Mouse (Mus musculus) liver, embryonic 15.5 days (tissue): ENCODE data around the gene Rps27a. TPM values are rescaled to one million over a fixed set of nuclear protein-coding genes. Genes with fewer than 3 reads are reported as not detected.

ENCODE experiments used
- ATAC-seq: fragments of 200-750 bp; cut with Nextera tagmentation; 2 replicates; pipeline ENCODE4 v1.8.0; 2017; ENCODE audit warnings: moderate number of reproducible peaks, mild to moderate bottlenecking, moderate library complexity; ENCODE audit not compliant: insufficient read depth
- H3K27ac ChIP-seq: fragments of 300-500 bp; sonication (generic); replicated peaks from 2 replicates; pipeline ENCODE4 v1.5.1; 2015; ENCODE audit warnings: mild to moderate bottlenecking, inconsistent platforms
- H3K27me3 ChIP-seq: fragments of 300-500 bp; sonication (generic); 2 replicates; pipeline ENCODE4 v1.6.1; 2015; ENCODE audit warnings: mild to moderate bottlenecking, inconsistent platforms
- H3K36me3 ChIP-seq: fragments of 300-500 bp; sonication (generic); replicated peaks from 2 replicates; pipeline ENCODE4 v1.6.1; 2015; ENCODE audit warnings: moderate library complexity, mild to moderate bottlenecking, inconsistent platforms
- H3K4me1 ChIP-seq: fragments of 300-500 bp; sonication (generic); replicated peaks from 2 replicates; pipeline ENCODE4 v1.6.1; 2015; ENCODE audit warnings: inconsistent platforms
- H3K4me2 ChIP-seq: fragments of 300-500 bp; sonication (generic); 2 replicates; pipeline ENCODE4 v1.6.1; 2015; ENCODE audit warnings: moderate library complexity, mild to moderate bottlenecking, inconsistent platforms
- H3K4me3 ChIP-seq: fragments of 300-500 bp; sonication (generic); replicated peaks from 2 replicates; pipeline ENCODE4 v1.5.1; 2015; ENCODE audit warnings: mild to moderate bottlenecking, inconsistent platforms
- H3K9ac ChIP-seq: fragments of 300-500 bp; sonication (generic); 2 replicates; pipeline ENCODE4 v1.6.1; 2015; ENCODE audit warnings: moderate library complexity, mild to moderate bottlenecking, inconsistent platforms
- H3K9me3 ChIP-seq: fragments of 300-500 bp; sonication (generic); replicated peaks from 2 replicates; pipeline ENCODE4 v1.6.1; 2016; ENCODE audit warnings: inconsistent platforms
- WGBS: fragments of 180-500 bp; shearing (Covaris S2); methylation state at CpG from one replicate; pipeline ENCODE4 v1.1.7; 2015; ENCODE audit warnings: mixed read lengths; ENCODE audit not compliant: insufficient replicate concordance; 5-methylcytosine and 5-hydroxymethylcytosine counted together
- polyA plus RNA-seq: library from polyadenylated mRNA; unstranded; fragments of >200 nt; fragmentation: Nextera tagmentation; extraction: Ambion mirVana; gene quantifications from 2 replicates; pipeline ENCODE4 v1.2.1, GENCODE M21; 2015

The Rps27a gene
- polyA plus RNA-seq: 525 and 582 TPM in 2 replicates

GRCm38 (mm10) chr11:29547752-29548503 lies at the start of gene Rps27a, which contains the start of gene Clhc1:
Gene Rps27a, minus strand, starts transcription at chr11:29548109.
Gene Clhc1, plus strand, starts transcription at chr11:29547950.
- Histone ChIP-seq H3K27me3 (no peaks in the 10 kb centered on the region), H3K36me3 (peaks cover 37% of the 10 kb centered on the region), H3K27ac (peak within 1 kb of the TSS; percentile 88), H3K9ac (peak within 1 kb of the TSS; percentile 81), H3K4me3 (peak within 1 kb of the TSS; percentile 84), H3K4me1 (peaks cover 20% of the 10 kb centered on the region), H3K9me3 (no peaks in the 10 kb centered on the region), H3K4me2 (peak within 1 kb of the TSS; percentile 78)
- ATAC-seq: peak; percentile 97
- under 1% methylated on average over 46 of the region's 46 CpGs for WGBS

GRCm38 (mm10) chr11:29597159-29597558 lies 49.2 kb upstream of the Rps27a start:
- Histone ChIP-seq H3K9ac (no peak overlapping the region), H3K9me3 (no peaks in the 10 kb centered on the region), H3K4me2 (no peak overlapping the region), H3K4me1 (no peaks in the 10 kb centered on the region), H3K27me3 (no peaks in the 10 kb centered on the region), H3K36me3 (no peaks in the 10 kb centered on the region), H3K4me3 (no peak overlapping the region), H3K27ac (no peak overlapping the region)
- ATAC-seq: no peak

GRCm38 (mm10) chr11:29595217-29595616 lies 47.3 kb upstream of the Rps27a start:
- ATAC-seq: no peak

GRCm38 (mm10) chr11:29579610-29580009 lies 31.7 kb upstream of the Rps27a start:
- no peak for ATAC-seq
- Histone ChIP-seq H3K4me3 (no peak overlapping the region), H3K4me1 (no peaks in the 10 kb centered on the region), H3K4me2 (no peak overlapping the region), H3K27ac (no peak overlapping the region), H3K27me3 (no peaks in the 10 kb centered on the region), H3K9me3 (no peaks in the 10 kb centered on the region), H3K36me3 (no peaks in the 10 kb centered on the region), H3K9ac (no peak overlapping the region)

More at GRCm38 (mm10) chr11:29595217-29595616, 47.3 kb upstream of the Rps27a start:
- H3K9ac ChIP-seq: no peak overlapping the region
- no peaks in the 10 kb centered on the region for H3K9me3 ChIP-seq
- H3K4me1 ChIP-seq: no peaks in the 10 kb centered on the region
- H3K4me3 ChIP-seq: no peak overlapping the region
- no peaks in the 10 kb centered on the region for H3K27me3 ChIP-seq
- H3K36me3 ChIP-seq: no peaks in the 10 kb centered on the region
- no peak overlapping the region for H3K27ac ChIP-seq
- H3K4me2 ChIP-seq: no peak overlapping the region

GRCm38 (mm10) chr11:29572656-29573055 lies 24.7 kb upstream of the Rps27a start:
- Histone ChIP-seq H3K9ac (no peak overlapping the region), H3K4me3 (no peak overlapping the region), H3K9me3 (no peaks in the 10 kb centered on the region), H3K4me1 (no peaks in the 10 kb centered on the region), H3K27me3 (no peaks in the 10 kb centered on the region), H3K27ac (no peak overlapping the region), H3K4me2 (no peak overlapping the region), H3K36me3 (no peaks in the 10 kb centered on the region)
- no peak for ATAC-seq
- 50% methylated on average over 2 of the region's 2 CpGs for WGBS

GRCm38 (mm10) chr11:29571536-29571935 lies 23.6 kb upstream of the Rps27a start:
- H3K27ac ChIP-seq: no peak overlapping the region
- no peaks in the 10 kb centered on the region for H3K4me1 ChIP-seq
- WGBS: 26% methylated on average over 3 of the region's 3 CpGs
- H3K4me2 ChIP-seq: no peak overlapping the region
- no peak for ATAC-seq
- no peak overlapping the region for H3K4me3 ChIP-seq
- no peaks in the 10 kb centered on the region for H3K9me3 ChIP-seq
- no peaks in the 10 kb centered on the region for H3K36me3 ChIP-seq
- H3K9ac ChIP-seq: no peak overlapping the region
- no peaks in the 10 kb centered on the region for H3K27me3 ChIP-seq

GRCm38 (mm10) chr11:29563406-29563805 lies 15.5 kb upstream of the Rps27a start:
- Histone ChIP-seq H3K4me3 (no peak overlapping the region), H3K4me1 (no peaks in the 10 kb centered on the region), H3K4me2 (no peak overlapping the region), H3K27me3 (no peaks in the 10 kb centered on the region), H3K9ac (no peak overlapping the region), H3K9me3 (no peaks in the 10 kb centered on the region), H3K36me3 (no peaks in the 10 kb centered on the region), H3K27ac (no peak overlapping the region)
- ATAC-seq: no peak
- 68% methylated on average over 2 of the region's 2 CpGs for WGBS

- Histone ChIP-seq H3K27me3 (no peaks in the 10 kb centered on the region), H3K4me3 (no peak overlapping the region), H3K9me3 (no peaks in the 10 kb centered on the region), H3K9ac (no peak overlapping the region), H3K36me3 (no peaks in the 10 kb centered on the region), H3K4me1 (no peaks in the 10 kb centered on the region), H3K27ac (no peak overlapping the region), H3K4me2 (no peak overlapping the region)
- WGBS: 75% methylated on average over 3 of the region's 3 CpGs
- no peak for ATAC-seq
These were observed 13.1 kb upstream of the Rps27a start for GRCm38 (mm10) chr11:29560990-29561389.

- Histone ChIP-seq H3K4me2 (no peak overlapping the region), H3K9ac (no peak overlapping the region), H3K4me3 (no peak overlapping the region), H3K27ac (no peak overlapping the region), H3K9me3 (no peaks in the 10 kb centered on the region), H3K4me1 (no peaks in the 10 kb centered on the region), H3K36me3 (no peaks in the 10 kb centered on the region), H3K27me3 (no peaks in the 10 kb centered on the region)
- 76% methylated on average over 9 of the region's 9 CpGs for WGBS
- ATAC-seq: no peak
These were observed 12.5 kb upstream of the Rps27a start for GRCm38 (mm10) chr11:29560452-29560851.

GRCm38 (mm10) chr11:29549425-29549778 lies 1.5 kb upstream of the Rps27a start:
- peaks cover 20% of the 10 kb centered on the region for H3K4me1 ChIP-seq
- no peak overlapping the region for H3K27ac ChIP-seq
- no peaks in the 10 kb centered on the region for H3K27me3 ChIP-seq
- H3K4me3 ChIP-seq: no peak overlapping the region; the same call in 1 of the 2 replicates
- peaks cover 24% of the 10 kb centered on the region for H3K36me3 ChIP-seq
- no peak for ATAC-seq
- H3K4me2 ChIP-seq: no peak overlapping the region
- WGBS: 23% methylated on average over 1 of the region's 1 CpGs
- no peaks in the 10 kb centered on the region for H3K9me3 ChIP-seq
- no peak overlapping the region for H3K9ac ChIP-seq

GRCm38 (mm10) chr11:29548504-29549424 lies 855 bp upstream of the Rps27a start:
- Histone ChIP-seq H3K27ac (peak overlapping the region; percentile 88), H3K36me3 (peaks cover 31% of the 10 kb centered on the region), H3K9me3 (no peaks in the 10 kb centered on the region), H3K4me2 (peak overlapping the region; percentile 78), H3K27me3 (no peaks in the 10 kb centered on the region), H3K9ac (peak overlapping the region; percentile 81), H3K4me1 (peaks cover 20% of the 10 kb centered on the region), H3K4me3 (peak overlapping the region; percentile 84)
- WGBS: 16% methylated on average over 23 of the region's 23 CpGs
- ATAC-seq: no peak
